Mouse (Mus musculus) embryonic facial prominence, embryonic 15.5 days (tissue): ENCODE measurements around the gene Aaas. TPM values are rescaled to one million over a fixed set of nuclear protein-coding genes. Genes with fewer than 3 reads are reported as not detected.
A peak's percentile ranks its signal among the peaks of the same experiment; 100 is the strongest.

Experiments
- ATAC-seq: fragments of 200-750 bp; cut with Nextera tagmentation; 2 replicates; pipeline ENCODE4 v1.8.0; 2017; ENCODE audit warnings: low read depth, moderate TSS enrichment; ENCODE audit not compliant: insufficient number of reproducible peaks, low FRiP score, low TSS enrichment
- H3K27ac ChIP-seq: fragments of 300-500 bp; sonication (generic); replicated peaks from 2 replicates; pipeline ENCODE4 v1.5.1; 2015; ENCODE audit warnings: mild to moderate bottlenecking, inconsistent platforms
- H3K27me3 ChIP-seq: fragments of 300-500 bp; sonication (generic); 2 replicates; pipeline ENCODE4 v1.6.1; 2015; ENCODE audit warnings: inconsistent platforms
- H3K36me3 ChIP-seq: fragments of 300-500 bp; sonication (generic); 2 replicates; pipeline ENCODE4 v1.6.1; 2015; ENCODE audit warnings: mild to moderate bottlenecking, inconsistent platforms
- H3K4me1 ChIP-seq: fragments of 300-500 bp; sonication (generic); 2 replicates; pipeline ENCODE4 v1.6.1; 2015; ENCODE audit warnings: inconsistent platforms
- H3K4me2 ChIP-seq: fragments of 300-500 bp; sonication (generic); replicated peaks from 2 replicates; pipeline ENCODE4 v1.6.1; 2015; ENCODE audit warnings: mild to moderate bottlenecking, inconsistent platforms
- H3K4me3 ChIP-seq: fragments of 300-500 bp; sonication (generic); replicated peaks from 2 replicates; pipeline ENCODE4 v1.5.1; 2015; ENCODE audit warnings: mild to moderate bottlenecking, inconsistent platforms
- H3K9ac ChIP-seq: fragments of 300-500 bp; sonication (generic); 2 replicates; pipeline ENCODE4 v1.6.1; 2015; ENCODE audit warnings: inconsistent platforms
- H3K9me3 ChIP-seq: fragments of 300-500 bp; sonication (generic); replicated peaks from 2 replicates; pipeline ENCODE4 v1.6.1; 2016; ENCODE audit warnings: inconsistent platforms
- WGBS: fragments of 180-500 bp; shearing (Covaris S2); methylation state at CpG from one replicate; pipeline ENCODE4 v1.1.7; 2015; 5-methylcytosine and 5-hydroxymethylcytosine counted together
- polyA plus RNA-seq: library from polyadenylated mRNA; unstranded; fragments of >200 nt; fragmentation: Nextera tagmentation; extraction: Ambion mirVana; gene quantifications from 2 replicates; pipeline ENCODE4 v1.2.1, GENCODE M21; 2015

Gene Aaas
- polyA plus RNA-seq, 1 experiment from 2014 or later = 63.0 TPM

DNA sequence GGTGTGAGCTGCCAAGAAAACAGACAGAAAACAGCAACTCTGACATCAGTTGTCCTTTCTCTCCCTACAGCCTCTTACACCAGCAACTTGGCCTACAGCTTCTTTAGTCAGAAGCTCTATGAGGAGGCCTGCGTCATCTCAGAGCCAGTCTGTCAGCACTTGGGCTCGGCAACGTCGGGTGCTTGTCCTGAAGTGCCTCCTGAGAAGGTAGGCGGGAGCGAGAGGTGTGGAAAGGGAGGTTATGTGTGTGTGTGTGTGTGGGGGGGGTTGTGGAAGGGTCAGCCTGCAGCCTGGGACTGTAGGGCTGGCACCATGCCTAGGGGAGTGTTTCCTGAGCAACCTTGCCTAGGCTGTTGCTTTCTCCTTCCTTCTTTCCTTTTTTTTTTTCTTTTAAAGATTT lies 48.0 kb downstream of the Aaas start:
- Histone ChIP-seq H3K27me3 (no peaks in the 10 kb centered on the region), H3K9me3 (no peaks in the 10 kb centered on the region), H3K36me3 (peaks cover 66% of the 10 kb centered on the region), H3K4me3 (no peak overlapping the region), H3K4me1 (no peaks in the 10 kb centered on the region), H3K27ac (no peak overlapping the region), H3K9ac (no peak overlapping the region), H3K4me2 (no peak overlapping the region)
- no peak for ATAC-seq
- 90% methylated on average over 6 of the region's 6 CpGs for WGBS

DNA sequence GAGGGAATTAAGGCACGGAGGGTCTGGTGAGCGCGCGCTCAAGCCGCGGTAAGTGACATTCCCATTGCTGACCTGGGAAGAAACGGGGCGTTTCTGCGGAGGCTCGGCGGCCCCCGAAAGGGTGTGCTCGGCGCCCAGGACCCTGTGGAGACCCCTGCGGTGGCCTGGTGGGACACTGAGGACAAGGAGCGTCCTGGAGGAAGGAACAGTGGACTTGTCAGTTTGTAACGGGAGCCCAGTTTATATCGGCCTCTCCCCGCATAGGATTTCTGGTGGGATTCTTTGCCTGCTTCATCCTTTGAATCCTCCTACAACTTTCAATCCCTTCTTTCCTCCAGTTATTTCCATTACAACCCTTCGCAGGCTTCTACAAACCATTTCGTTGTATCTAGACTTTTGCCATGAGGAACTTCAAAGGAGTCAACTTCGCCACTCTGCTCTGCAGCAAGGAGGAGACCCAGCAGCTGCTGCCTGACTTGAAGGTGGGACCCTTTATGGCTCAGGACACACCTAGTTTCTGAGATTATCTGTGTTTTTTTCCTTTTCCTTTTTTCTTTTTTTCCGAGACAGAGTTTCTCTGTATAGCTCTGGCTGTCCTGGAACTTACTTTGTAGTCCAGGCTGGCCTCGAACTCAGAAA lies 54.1 kb downstream of the Aaas start:
- H3K9me3 ChIP-seq = no peaks in the 10 kb centered on the region
- no peaks in the 10 kb centered on the region for H3K27me3 ChIP-seq
- H3K4me1 ChIP-seq = peaks cover 10% of the 10 kb centered on the region
- H3K36me3 ChIP-seq = peaks cover 29% of the 10 kb centered on the region
- WGBS = 3% methylated on average over 24 of the region's 24 CpGs
- ATAC-seq = no peak
- peak overlapping the region; percentile 93 for H3K4me2 ChIP-seq
- no peak overlapping the region for H3K27ac ChIP-seq
- H3K9ac ChIP-seq = peak overlapping the region; percentile 28
- peak overlapping the region; percentile 82 for H3K4me3 ChIP-seq

DNA sequence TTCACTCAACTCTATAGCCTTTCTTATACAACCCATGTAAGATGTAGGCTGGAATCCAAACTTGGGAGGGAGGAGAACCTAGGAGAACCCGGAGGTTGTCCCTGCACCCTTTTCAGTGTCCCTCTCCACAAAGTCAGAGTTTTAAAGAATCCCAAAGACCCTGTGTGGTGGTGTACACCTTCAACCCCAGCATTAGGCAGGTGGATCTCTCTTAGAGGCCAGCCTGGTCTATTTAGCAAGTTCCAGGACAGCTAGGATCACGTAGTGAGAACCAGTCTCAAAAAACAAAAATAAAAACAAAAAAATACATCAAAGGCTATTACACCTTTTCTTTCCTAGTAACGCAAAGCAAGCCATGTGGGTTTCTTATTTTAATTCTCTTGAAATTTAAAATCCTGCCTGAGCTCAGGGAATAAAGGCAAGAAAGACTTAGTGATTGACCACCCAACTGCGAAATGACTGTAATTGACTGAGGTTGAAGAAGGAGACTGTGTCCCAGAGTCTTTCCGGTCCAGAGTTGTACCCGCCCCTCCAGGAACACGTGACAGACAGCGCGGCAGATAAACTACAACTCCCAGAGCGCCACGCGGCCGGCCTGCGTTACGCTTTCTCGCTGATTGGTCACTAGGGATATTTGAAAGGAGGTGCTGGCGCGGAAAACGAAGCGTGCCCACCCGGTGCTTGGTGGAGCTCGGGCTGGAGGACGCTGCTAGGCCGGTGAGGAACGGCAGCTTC lies 54.8 kb downstream of the Aaas start, which contains the start of gene Espl1:
Gene Espl1 (plus strand): TSS at position 634 of the 735 bp plus-strand sequence.
- Histone ChIP-seq H3K27ac (no peak within 1 kb of the TSS), H3K9me3 (no peaks in the 10 kb centered on the region), H3K4me3 (peak within 1 kb of the TSS; percentile 82), H3K27me3 (no peaks in the 10 kb centered on the region), H3K9ac (peak within 1 kb of the TSS; percentile 28), H3K4me1 (peaks cover 10% of the 10 kb centered on the region), H3K4me2 (peak within 1 kb of the TSS; percentile 93), H3K36me3 (peaks cover 22% of the 10 kb centered on the region)
- peak; percentile 97 for ATAC-seq
- 6% methylated on average over 25 of the region's 25 CpGs for WGBS

Other genes starting within 250 kb of the Aaas start
- 27.4 and 31.7 TPM in 2 replicates for gene Spryd3, start 214.5 kb downstream of the Aaas start, polyA plus RNA-seq
- 8.3 and 8.8 TPM in 2 replicates for gene Igfbp6, start 206.4 kb downstream of the Aaas start, polyA plus RNA-seq
- gene Soat2, start 200.2 kb downstream of the Aaas start, polyA plus RNA-seq = 0.21 and 0.41 TPM in 2 replicates
- gene Zfp740, start 147.5 kb downstream of the Aaas start, polyA plus RNA-seq = 61.5 and 62.7 TPM in 2 replicates
- 99.1 and 106 TPM in 2 replicates for gene Csad, start 146.0 kb downstream of the Aaas start, polyA plus RNA-seq
- 5.8 and 6.8 TPM in 2 replicates for gene Itgb7, start 118.8 kb downstream of the Aaas start, polyA plus RNA-seq
- gene Rarg, start 93.3 kb downstream of the Aaas start, polyA plus RNA-seq = 112 and 123 TPM in 2 replicates
- gene Gm9918, start 80.2 kb downstream of the Aaas start, polyA plus RNA-seq = 1.6 and 1.7 TPM in 2 replicates
- 84.0 and 88.6 TPM in 2 replicates for gene Mfsd5, start 71.3 kb downstream of the Aaas start, polyA plus RNA-seq
- gene Espl1, start 54.5 kb downstream of the Aaas start, polyA plus RNA-seq = 20.2 and 24.5 TPM in 2 replicates
- 398 and 407 TPM in 2 replicates for gene Pfdn5, start 24.7 kb downstream of the Aaas start, polyA plus RNA-seq
- gene Myg1, start 19.1 kb downstream of the Aaas start, polyA plus RNA-seq = 95.6 and 99.4 TPM in 2 replicates
- gene Sp7, start 16.4 kb upstream of the Aaas start, polyA plus RNA-seq = 35.4 and 35.8 TPM in 2 replicates
- 10.0 and 11.8 TPM in 2 replicates for gene Sp1, start 55.4 kb upstream of the Aaas start, polyA plus RNA-seq
- 0.59 and 0.75 TPM in 2 replicates for gene Amhr2, start 94.6 kb upstream of the Aaas start, polyA plus RNA-seq
- 89.4 and 93.7 TPM in 2 replicates for gene Prr13, start 108.3 kb upstream of the Aaas start, polyA plus RNA-seq
- gene Pcbp2, start 119.8 kb upstream of the Aaas start, polyA plus RNA-seq = 223 and 231 TPM in 2 replicates
- gene Gm10337, start 153.0 kb upstream of the Aaas start, polyA plus RNA-seq = 5.1 TPM in 1 of 2 replicates, not detected in the other
- gene Map3k12, start 166.3 kb upstream of the Aaas start, polyA plus RNA-seq = 19.8 and 21.3 TPM in 2 replicates
- 83.9 and 94.7 TPM in 2 replicates for gene Tarbp2, start 167.4 kb upstream of the Aaas start, polyA plus RNA-seq
- 3.8 and 3.9 TPM in 2 replicates for gene Npff, start 174.2 kb upstream of the Aaas start, polyA plus RNA-seq